Mouse (Mus musculus) cerebellum, postnatal 4 days (tissue): ENCODE results near the gene Slx4ip.

ENCODE experiments used
- DNase-seq, 2 experiments: peaks; one replicate each; pipeline ENCODE4 v3.0.0; 2022; ENCODE audit warnings: low spot score in 2 of 2, mixed read lengths in 1 of 2

The Slx4ip gene

DNA sequence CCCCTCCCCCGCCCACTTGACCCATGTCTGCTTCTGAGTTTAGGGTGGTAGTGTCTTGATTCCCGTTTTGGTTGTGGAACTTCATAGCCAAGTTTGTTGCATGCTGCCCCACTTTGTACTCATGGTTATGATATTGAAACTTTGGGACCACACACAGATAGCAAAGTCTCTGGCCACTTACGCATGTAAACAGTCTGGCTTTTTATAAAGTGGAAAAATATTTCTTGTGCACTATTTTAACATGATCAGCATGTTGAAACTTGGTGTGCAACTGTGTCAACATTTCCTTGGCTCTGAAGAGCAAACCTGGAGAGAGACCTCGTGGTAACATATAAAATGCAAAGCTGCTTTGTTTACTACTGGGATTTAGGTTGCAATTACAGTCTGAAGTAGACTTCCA lies 56.5 kb downstream of the Slx4ip start:
- no peak for DNase-seq

- DNase-seq = no peak
Observed at GRCm38 (mm10) chr2:136947937-136948336, 56.9 kb downstream of the Slx4ip start.

GRCm38 (mm10) chr2:136952238-136952637 lies 61.2 kb downstream of the Slx4ip start:
- DNase-seq = no peak

- no peak for DNase-seq
Observed at GRCm38 (mm10) chr2:136955726-136956571, 64.9 kb downstream of the Slx4ip start.

DNA sequence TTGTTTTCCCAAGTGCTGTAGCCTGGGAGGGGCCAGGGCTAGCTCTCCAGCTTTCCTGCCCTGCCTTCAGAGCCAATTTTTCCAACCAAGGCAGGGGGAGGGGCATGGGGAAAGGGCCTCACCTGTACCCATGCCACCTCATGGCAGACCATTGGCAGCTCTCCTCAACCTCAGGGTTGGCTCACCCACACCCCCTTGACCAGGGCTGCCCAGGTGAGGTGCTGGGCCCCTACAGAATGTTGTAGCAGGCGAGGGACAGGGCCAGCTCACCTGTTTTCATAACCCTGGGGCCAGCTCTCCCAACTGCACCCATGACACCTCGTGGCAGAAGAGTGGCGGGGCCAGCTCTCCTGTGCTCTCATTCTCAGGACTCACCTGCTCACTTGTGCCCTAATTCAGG lies 67.7 kb downstream of the Slx4ip start:
- DNase-seq = no peak

- peak in 1 of 2 experiments; percentile 18 for DNase-seq
Observed at GRCm38 (mm10) chr2:136975774-136976173, 84.8 kb downstream of the Slx4ip start.

DNA sequence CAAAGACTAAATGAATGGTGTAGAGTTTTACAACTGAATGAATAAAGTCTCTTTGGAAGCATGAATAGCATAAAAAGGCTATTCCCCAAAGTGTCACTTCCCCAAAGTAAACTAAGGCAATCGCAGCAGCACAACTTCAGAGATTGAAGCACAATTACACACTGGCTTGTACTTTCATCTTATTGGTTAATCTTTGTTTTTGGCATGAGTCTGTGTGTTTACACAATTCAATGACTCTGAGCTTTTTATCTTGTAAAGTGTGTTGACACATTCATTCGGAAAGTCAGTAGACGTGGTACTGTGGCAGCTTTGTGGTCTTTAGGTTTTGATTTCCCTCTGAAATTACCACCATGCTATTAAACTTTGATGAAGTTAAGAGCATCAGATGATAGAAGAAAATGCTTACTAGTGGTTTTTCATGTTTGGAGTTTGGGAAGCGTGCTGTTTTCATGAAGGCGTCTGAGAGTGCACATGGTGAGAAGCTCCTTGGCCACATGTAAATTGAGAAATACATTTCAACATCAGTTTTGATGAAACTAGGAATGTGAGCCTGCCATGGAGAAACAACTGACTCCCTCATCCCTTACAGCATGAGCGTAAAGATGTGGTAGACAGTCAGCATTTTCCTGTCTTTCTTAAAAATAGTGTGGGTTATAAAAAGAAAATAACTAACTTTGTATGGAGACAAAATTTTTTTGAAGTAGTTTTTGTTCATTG lies 88.2 kb downstream of the Slx4ip start:
- DNase-seq = no peak

DNA sequence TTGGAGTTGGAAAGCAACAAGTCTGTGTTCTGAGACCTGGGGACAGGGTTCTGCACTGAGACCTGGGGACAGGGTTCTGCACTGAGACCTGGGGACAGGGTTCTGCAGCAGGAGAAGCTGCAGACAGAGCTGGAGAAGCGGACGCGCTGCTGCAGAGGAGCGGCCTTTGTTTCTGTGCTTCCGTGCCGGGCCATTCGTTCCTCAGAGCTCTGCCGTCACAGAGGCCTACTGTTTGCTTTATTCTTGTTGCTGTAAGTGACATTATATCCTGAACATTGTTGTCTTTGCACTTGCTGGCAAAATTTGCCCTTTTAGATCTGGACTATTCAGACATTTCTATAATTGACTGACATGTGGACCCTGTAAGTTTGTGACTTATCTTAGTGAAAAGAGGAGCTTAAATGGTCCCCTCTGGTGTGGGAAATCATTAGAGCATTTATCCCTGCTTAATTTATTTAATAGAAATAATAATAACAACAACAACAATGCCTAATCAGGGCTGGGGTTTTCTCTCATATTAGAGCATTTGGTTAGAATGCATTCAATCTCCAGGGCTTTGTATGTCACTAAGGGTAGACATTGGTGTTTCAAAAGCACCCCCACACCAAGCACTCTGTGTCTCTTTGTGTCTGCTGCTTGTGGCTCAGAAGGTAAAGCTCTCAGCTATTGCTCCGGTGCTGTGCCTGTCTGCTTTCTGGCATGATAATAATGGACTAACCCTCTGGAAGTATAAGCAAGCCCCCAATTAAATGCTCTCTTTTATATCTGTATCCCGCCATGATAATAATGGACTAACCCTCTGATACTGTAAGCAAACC lies 90.3 kb downstream of the Slx4ip start:
- no peak for DNase-seq

- DNase-seq = no peak
Observed at GRCm38 (mm10) chr2:136983959-136984358, 92.9 kb downstream of the Slx4ip start.

DNA sequence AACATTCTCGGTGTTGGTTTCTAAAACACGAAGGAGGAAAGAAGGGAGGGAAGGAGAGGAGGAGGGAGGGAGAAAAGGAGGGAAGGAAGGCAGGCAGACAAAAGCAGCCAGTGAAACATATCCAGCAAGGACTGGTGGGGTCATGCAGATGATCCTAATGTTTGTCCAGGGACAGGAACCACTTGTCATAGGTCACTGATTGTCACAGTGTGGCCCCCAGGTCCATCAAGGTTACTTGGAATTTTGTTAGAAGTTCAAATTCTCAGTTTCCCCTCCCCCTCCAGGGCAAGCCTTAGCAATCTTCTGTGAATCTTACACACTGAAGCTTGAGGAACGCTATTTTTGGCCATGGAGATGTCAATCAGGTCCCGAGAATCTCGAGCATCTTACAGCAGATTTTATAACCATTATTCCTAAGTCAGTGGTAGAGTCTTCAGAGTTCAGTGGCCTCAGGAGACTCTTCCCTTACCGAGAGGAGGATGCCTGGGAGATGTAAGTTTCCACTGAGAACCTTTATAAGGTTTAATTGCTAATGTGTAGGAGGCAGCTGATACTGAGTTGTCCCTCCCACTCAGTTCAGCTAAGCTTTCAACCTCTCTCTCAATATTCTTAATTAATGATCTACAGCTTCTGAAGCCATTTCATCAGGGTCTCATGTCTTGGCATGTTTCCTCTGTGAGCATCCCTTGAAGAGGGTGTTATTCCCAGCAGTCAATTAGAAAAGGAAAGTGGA lies 95.1 kb downstream of the Slx4ip start:
- DNase-seq = no peak

GRCm38 (mm10) chr2:136993116-136993515 lies 102.1 kb downstream of the Slx4ip start:
- DNase-seq = no peak

DNA sequence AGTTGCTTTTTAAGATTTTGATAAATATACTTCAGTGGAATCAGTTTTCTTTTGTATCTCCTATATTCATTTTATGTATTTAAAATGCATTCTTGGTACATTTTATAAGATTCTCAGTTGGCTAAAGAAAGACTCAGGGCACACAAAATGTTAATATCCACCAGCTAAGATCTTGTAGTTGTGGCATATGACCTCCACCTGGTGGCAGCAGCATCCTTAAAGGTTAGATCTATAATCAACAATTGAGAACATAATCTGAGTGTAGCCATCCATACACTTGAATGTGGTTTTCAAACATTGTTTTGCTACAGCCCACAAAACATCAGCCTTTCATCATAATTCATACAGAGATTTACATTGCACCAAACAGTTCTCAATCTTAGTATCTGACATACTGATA lies 106.1 kb downstream of the Slx4ip start:
- DNase-seq = peak in 1 of 2 experiments; percentile 12

GRCm38 (mm10) chr2:137002031-137002430 lies 111.0 kb downstream of the Slx4ip start:
- DNase-seq = no peak

- no peak for DNase-seq
Observed at GRCm38 (mm10) chr2:137006656-137007055, 115.6 kb downstream of the Slx4ip start.

DNA sequence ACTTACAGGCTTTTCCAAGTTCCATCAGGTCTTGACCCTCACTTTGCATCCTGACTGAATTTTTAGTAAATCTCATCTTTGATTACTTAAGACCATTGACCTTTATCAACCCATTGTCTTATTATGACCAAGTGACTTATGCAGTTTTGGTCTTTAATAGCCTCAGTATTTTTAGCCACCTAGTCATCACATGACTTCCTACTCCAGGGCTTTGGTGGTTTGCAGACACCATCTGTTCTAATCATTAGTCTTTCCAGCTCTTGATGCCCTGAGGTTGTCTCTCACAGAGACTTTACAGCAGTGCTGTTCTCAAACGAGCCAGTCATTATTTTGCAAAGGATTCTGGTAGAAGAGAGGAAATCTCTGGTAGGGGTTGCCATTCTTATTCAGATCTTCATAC lies 121.0 kb downstream of the Slx4ip start:
- no peak for DNase-seq

DNA sequence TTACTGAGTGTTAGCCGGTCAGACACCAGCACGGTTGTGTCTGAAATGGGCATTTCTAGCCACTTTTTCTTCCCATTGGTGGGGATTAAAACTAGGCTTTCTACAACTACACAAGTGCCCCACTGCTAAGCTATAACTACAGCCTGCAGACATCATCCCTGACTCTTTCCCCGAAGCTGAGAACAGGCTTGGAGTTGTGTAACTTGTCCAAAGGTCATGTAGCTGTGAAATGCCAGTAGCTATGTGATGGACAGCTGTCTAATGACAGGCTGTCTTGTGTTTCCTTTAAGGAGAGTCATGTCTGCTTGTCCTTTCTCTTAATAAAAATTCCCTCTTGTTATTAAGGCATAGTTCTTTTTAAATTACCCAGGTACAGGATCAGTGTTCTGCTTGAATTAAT lies 122.1 kb downstream of the Slx4ip start:
- no peak for DNase-seq

- no peak for DNase-seq
Observed at GRCm38 (mm10) chr2:137013811-137014350, 122.9 kb downstream of the Slx4ip start.

DNA sequence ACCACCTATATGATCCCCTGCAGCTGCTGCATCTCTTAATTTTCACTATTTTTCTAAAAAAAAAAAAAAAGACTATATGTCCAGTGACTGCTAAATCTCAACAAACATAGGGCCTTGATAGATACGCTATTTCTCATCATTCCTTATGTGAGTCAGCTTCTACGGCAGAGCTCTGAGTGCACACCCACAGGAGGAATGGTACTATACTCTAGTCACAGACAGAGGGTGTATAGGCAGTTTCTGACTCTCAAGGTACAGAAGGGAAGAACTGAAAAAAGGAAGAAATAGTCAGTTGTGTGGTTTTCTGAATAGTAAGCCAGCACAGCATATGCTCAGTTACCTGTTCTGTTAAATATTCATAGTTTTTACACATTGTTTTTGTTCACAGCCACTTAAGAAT lies 123.4 kb downstream of the Slx4ip start:
- no peak for DNase-seq

- DNase-seq = no peak
Observed at GRCm38 (mm10) chr2:137044122-137044521, 153.1 kb downstream of the Slx4ip start.

GRCm38 (mm10) chr2:137049367-137049766 lies 158.3 kb downstream of the Slx4ip start:
- no peak for DNase-seq

DNA sequence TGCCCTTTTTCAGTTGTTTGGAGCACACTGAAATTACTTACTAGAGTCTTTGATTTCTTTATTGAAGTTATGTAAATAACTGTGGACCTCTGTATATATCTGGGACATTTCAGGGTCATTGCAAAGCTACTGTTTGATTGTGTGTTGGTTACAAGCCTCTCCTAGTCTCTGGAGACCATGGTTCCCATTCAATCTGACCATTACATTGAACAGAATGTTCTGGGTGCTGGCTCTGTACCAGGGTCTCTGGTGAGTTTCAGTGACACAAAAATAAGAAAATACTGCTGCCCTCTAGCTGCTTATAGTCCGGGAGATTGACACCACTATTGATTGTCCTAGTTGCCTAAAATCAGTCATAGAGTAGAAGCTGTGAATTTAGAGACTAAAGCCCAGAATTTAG lies 158.9 kb downstream of the Slx4ip start:
- no peak for DNase-seq
